Mouse (Mus musculus) adrenal gland, adult 18-20 months (tissue): ENCODE data around the gene Tmem206. TPM values are rescaled to one million over a fixed set of nuclear protein-coding genes. Genes with fewer than 3 reads are reported as not detected.

Source experiments
- DNase-seq, 2 experiments: peaks; one replicate each; pipeline ENCODE4 v3.0.0; 2021 to 2022; ENCODE audit warnings: low spot score in 2 of 2
- total RNA-seq, 2 experiments: library from RNA; stranded (reverse); gene quantifications; 1 replicate in 1 of 2; 2 replicates in 1 of 2; pipeline ENCODE4 v1.2.3; 2021

Gene Tmem206
- total RNA-seq, 2 experiments from 2014 or later, result 4.7 to 5.7 TPM

DNA sequence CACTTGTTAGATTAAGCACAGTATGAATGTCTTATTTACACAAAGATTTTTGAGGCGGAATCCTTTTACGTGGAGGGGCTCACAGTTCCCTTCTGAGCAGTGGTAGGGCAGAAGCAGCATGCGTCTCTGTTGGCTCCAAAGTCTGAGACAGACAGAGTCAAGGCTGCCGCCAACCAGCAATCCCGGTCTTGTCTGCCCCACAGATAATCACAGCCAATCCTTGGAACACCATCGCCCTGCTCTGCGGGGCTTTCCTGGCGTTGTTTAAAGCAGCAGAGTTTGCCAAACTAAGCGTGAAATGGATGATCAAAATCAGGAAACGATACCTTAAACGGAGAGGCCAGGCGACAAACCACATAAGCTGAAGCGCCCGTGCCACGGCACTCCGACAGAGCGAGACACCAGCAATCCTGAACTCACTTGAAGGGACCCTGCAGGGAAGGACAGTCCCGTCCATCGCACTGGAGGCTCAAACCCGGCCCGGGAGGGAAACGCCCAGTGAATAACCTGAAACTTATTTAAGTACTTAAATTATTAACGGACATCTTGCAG lies 23.9 kb downstream of the Tmem206 start:
- no peak for DNase-seq

DNA sequence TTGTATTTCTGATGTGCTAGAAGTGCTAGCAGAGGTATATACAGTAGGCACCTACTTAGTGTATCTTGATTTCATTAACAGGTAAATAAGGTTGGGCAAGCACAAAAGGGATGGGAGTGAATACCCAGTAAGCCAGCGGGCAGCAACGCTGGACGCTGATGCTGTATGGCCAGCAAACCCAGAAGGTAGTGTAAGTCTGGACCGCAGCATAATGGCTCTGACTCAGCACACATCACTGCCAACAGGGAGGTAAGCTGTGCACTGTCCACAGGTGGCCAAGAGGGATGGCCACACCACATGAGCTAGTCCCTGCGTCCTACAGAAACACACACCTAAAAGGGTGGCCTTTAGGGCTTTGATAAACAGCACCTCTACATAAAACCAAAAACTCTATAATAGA lies 24.6 kb downstream of the Tmem206 start:
- no peak for DNase-seq

DNA sequence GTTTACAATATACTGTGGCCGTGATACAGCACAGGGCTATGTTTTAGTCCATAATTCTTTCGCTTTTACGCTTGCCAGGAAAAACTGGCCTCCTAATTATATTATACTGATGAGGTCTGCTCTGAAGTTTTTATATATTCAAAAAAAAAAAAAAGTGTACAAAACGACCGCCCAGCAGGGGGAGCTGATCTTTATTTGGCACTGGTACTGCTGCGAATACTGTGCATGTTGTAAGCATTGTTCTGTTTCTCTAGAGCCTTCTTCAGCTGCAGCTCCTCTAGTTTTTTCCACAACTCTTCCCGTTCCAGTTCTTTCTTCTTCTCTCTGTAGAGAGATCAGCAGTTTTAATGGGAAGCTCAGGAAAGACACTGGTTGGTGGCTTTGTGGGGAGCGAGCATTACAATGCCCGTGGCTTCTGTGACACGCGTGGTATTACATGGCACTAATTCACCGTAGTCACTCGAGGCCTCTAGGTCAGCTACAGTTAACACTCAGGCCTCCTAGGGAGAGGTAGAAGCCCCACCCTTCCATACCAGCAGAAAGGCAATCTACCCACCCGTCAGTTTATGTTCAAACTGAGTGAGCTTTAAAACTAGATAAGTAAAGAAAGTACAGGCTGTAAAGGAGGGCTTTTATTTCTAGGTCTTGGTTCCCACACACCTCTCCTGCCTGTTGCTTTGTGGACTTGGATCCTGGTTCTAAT lies 27.2 kb downstream of the Tmem206 start:
- peak in 1 of 2 experiments; percentile 12 for DNase-seq

DNA sequence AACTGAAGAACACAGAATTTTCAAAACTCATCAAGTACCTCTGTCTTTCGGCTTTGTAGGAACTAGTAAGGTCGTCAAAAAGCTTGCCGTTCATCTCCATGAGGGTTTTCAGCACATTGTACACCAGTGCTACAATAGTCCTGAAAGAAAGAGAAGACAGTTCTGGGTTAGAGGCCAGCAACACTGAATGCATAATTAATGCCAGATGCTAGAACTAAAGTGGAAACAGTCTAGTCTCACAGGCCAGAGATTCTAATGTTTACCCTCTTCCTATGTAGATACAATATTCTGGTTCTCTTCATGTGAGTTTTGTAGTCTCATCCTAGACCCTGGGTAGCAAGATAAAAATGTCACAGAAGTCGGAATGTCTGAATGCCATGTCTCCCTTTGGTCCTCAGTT lies 28.1 kb downstream of the Tmem206 start:
- no peak for DNase-seq

DNA sequence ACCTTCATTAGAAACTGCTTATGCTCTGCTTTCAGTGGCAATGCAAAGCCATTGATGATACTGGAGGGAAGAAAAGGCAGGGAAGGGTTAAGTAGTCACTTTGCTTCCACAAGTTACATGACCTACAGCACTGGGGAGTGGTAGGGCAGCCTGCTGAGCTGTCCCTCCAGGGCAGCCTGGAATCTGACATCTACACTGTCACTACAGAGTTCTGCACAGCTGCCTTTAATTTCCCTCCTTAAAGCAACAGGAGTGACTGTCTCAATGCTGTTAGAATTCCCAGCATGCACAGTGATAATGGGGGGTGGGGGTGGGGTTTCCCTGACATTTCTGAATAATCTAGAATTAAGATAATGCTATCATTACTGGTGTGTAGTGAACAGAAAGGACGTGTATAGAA lies 31.2 kb downstream of the Tmem206 start:
- DNase-seq, result no peak

DNA sequence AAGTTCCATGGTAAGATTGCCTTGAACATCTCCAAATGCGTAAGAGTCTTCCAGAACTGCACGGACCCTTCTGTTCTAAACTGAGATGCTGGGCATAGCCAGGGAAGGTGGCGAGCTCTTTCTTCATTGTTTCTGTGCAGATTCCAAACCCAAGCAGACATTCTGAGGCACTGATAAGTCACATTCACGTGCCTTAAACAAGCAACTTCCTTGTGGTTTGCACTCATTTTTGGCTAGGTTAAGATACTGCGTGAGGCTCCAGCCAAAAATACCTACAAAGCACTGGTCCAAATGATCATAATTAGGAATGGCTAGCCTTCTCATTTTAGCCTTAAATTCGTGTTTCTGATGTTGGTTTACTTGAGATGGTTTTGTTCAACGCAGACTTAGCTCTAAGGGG lies 33.8 kb downstream of the Tmem206 start:
- no peak for DNase-seq

DNA sequence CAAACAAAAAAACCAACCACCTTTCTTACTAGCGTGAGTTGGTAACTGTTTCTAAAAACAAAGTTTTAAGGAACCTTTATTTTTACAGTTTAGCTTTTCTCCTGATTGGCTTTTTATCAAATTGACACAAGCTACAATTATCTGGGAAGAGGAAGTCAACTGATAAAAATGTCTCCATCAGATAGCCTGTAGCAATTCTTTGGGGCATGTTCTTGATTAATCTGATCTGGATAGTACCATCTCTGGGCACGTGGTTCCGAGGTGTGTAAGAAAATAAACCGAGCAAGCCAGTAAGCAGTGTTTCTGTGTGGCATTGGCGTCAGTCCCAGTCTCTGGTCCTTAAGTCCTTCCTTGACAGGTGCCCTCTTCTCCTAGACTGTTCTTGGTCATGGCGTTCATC lies 36.7 kb downstream of the Tmem206 start:
- no peak for DNase-seq

DNA sequence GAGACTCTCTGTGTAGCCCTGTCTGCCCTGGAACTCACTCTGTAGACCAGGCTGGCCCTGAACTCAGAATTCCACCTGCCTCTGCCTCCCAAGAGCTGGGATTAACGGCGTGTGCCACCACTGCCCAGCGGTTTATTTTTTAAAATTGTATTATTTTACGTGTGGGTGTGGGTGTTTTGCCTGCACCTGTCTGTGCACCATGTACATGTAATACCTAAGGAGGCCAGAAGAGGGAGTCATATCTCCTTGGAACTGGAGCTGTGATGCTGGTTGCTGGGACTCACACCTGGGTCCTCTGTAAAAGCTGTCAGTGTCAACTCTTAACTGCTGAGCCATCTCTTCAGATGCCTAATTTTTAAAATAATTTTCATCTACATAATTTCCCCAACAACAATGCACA lies 38.8 kb downstream of the Tmem206 start:
- no peak for DNase-seq

DNA sequence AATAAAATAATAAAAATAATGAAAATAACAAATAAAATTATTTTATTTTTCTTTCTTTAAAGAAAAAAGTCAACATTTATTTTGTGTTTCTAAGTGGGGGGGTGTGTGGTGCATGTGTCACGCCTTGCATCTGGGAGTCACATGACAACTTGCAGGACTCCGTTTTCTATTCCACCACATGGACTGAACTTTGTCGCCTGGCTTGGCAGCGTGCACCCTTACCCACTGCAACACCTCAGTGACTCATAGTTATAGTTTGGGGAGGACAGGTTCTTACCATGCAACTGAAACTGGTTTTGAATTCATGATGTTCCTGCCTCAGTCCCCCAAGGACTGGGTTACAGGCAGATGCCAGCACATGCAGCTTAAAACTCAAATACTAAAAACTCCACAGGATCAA lies 42.5 kb downstream of the Tmem206 start:
- DNase-seq, result no peak

DNA sequence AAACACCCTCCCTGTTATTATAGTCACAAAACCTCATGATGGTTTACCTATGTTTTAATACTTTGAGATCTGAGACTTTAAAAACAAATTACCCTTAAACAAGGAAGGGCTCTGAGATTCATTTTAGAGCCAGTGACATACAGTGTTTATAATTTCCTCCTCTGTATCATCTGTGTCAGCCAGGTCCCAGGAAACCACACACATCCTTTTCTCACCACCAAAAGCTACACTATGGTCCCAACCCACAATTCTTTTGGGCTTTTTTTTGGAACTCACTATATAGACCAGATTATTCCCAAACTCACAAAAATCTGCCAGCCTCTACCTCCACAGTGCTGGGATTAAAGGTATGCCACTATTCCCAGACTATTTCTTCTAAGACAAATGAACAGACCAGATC lies 43.4 kb downstream of the Tmem206 start:
- DNase-seq, result no peak

DNA sequence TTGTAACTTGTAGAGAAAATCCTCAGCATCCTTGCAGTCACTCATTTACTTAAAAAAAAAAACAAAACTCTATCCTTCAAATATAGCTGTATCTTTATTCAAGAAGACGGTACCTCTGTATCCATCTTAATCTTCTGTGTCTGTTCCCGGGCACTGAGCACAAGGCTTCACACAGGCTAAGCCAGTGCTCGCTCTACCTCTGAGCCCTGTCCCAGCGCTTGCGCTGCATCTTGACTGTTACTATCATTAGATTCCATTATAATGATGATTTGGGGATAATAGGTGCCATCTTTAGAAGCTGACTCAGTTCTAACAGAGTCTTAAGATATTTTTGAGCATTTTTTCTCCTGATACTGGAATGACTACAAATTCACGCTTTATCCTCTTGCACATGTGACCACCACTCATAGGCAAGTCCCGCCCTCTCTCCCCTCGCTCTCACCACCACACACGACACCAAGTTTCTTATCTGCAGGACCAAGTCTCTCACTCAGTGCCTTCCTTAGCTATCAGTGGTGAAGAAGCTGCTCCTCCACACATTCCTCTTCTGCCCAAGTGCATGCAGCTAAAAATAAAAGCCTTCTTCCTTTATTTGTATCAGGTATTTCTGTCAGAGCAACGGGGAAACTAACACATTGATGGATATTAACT lies 49.4 kb downstream of the Tmem206 start:
- DNase-seq, result no peak

DNA sequence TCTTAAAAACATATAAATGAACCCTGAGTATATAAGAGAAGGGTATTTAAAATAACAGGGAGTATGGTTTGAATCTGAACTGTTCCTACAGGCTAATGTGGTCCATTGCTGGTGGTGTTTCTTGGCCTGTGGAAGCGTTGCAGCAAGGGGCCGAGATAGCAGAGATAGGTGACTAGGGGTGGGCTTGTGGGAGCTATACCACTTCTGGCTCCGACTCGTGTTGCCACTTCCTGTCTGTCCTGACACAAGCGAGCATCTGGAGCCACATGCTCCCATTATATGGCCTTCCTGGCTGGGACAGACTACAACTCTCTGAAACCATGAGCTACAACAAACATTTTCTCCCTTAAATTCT lies 49.9 kb downstream of the Tmem206 start:
- no peak for DNase-seq

DNA sequence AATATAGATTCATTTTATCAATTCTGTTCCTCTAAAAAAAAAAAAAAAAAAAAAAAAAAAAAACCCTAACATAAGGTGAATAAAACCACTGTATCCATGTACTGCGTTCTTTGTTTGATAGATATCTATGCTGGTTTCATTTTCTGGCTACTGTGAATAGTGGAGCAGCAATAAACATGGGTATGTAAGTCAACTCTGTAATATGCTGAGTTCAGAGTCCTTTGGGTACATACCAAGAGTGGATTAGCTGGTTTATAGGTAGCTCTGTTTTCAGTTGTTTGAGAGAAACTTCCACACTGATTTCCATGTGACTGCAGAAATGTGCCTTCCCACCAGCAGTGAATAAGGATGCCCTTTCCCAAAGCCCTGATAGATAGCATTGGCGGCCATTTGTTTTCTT lies 52.4 kb downstream of the Tmem206 start:
- DNase-seq, result no peak

DNA sequence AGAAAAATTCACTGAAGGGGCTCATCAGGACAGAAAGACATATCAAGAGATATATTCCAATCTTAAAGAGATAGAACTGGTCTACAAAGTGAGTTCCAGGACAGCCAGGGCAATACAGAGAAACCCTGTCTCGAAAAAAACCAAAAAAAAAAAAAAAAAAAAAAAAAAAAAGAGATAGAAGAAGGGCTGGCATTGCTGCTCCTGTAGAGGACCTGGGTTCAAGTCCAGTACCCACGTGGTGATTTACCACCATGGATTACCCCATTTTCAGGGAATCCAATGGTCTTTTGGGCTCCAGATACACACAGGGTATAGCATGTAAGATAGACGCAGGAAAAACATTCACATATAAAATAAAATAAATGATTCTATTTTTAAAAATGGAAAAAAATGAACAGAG lies 55.1 kb downstream of the Tmem206 start:
- DNase-seq, result no peak

DNA sequence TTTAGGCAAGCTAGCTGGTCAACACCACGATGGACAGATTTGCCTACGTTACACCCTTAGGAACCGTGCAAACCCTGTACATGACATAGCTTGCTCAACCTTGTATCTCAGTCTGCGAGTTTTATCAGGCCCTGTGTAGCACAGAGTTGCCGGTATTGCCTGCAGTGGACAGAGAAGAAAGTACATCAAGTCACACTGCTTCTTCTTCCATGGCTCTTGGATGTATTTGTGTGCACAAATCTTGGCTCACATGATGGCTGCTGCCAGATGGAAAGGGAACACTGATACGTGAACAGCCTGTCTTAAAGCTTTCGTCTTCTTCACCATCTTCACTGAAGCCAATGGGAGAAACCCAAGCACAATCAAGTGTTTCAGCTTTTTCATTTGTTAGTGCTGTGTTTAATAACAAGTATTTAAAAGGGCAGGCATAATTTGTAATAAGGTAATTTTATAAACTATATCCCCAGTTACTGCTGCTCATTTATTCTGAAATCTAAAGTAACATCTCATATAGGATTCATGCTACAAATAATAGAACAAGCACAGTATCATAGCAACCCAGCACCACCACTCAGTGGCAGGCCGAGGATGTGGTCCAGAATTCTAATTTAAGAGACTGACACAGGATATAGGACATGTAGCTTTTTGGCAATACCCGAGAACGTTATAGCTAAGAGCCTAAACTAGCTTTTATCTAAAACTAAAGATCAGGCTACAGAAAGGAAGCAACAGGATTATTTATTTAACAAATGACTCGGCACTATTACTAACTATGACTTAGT lies 56.4 kb downstream of the Tmem206 start:
- no peak for DNase-seq

DNA sequence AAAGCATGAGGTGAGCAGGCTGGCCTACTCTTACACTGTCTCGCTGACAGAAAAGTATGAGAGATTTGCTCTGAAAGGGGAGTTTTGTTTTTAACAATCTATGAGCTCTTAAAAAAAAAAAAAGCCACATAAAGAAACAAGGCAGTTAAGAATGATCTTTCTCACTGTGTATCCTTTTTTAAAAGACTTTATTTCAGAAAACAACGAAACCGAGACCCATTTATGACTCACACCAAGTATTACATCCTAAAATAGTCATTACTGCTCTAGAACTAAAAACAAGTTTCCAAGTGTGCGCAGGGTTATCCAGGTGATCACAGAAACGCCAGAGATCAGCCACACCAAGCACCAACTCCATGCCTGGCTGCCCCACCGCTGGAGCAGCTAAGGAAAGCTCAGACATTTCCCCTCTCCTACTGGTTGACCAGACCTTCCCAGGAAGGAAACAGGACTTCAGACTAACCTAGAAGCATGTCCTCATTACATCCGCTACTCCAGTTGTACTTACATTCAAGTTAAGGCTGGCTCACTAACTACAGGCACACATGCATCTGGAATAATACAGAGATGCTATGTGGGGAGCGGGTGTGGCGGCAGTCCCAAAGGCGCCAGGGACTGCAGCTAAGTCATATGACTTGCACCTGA lies 59.2 kb downstream of the Tmem206 start:
- DNase-seq, result no peak

DNA sequence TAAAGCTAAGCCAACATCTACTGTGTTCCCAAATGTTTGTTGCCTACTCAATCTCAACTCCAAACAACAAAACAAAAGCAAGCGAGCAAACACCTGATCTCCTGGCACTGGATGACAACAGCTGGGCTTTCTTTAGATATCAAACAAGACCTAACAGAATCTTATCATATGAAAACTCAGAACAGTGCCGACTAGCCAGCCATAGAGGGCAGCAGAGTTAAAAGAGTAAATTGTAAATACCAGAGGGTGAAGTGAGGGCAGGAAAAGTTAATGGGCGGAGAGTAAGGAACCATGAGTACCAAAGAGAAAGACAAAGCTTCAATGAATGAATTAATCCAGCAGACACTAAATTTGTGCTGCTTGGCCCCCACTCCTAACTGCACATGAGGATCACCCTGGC lies 65.6 kb downstream of the Tmem206 start:
- peak; percentile 29 to 35 for DNase-seq

DNA sequence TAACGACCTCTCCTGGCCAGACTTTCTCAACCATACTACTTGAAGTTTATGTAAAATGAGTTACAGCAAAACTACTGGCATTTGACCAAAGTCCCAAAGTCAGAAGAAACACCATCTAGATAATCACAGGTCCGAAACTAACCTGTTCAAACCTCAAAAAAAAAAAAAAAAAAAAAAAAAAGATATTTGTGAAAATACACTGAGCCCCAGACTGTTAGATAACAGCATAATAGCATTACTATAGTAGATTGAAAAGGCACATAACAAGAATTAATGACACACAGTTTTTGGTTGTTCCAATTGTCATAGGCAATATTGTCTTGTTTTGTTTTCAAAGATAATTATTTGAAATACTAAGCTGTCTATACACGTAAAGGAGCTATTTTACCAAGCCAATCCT lies 67.8 kb downstream of the Tmem206 start:
- no peak for DNase-seq

DNA sequence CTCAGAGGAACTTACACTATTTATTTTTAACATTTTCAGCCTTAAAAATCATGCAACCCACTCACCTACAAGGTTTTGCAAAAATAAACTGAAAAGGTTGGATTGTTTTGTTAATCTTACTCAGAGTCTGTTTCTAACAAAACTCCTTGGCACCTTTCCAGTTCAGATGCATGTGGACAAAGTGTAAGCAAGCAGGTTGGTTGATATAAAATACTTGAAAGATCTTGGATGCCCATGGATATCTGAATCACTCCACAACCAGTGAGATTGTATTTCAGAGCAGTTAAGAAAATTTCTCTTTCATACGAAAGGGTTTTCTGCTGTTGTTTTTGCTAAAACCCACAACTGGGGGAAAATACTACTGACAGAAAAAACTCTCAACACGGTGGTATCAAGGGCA lies 68.4 kb downstream of the Tmem206 start:
- no peak for DNase-seq

DNA sequence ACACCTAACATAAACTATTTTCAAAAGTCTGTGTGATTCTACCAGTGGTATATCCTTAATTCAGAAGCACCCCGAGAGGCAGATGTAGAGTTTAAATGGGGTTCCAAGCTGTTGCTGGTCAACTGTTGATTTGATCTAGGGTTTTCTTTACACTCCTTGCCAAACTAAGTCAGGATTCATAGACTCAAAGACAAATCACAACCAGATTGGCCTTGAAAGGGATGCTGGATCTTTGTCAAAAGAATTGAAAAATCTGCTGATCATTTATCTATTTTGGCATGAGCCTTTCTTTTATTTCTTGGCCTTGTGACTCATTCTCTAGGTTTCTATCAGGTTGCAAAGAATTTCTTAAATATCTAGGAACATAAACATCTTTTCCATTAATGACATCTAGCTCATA lies 69.5 kb downstream of the Tmem206 start:
- DNase-seq, result no peak

DNA sequence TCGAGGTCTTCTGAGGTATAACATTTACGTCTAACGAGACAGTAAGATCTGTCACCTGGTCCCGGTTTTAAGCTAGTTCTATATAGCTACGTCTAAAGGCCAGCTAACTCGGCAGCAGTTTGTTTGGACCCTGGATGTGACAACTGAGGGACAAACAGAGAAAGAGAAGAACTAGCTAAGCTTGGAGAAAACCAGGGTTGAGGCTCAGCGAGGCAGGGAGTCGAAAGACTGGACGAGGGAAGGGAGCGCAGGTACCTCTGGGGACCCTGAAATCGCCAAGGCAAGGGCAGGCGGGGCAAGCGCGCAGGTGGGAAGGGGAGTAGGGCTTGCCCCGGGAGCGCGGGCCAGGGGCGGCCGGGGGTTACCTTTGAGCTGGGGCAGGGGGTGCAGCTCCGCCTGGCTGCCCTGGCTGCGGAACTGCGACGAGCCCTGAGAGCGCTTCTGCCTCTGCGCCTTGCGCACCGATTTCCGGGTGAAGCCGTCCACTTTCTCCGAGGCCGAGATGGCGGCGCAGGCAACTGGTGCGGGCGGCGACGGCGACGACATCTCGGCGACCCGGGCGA lies 70.2 kb downstream of the Tmem206 start:
- DNase-seq, result peak; percentile 58 to 62
